Mouse (Mus musculus) stomach, adult 2 months (tissue): ENCODE measurements around the gene Vax1. TPM values are rescaled to one million over a fixed set of nuclear protein-coding genes. Genes with fewer than 3 reads are reported as not detected.

Source experiments
- polyA plus RNA-seq: library from polyadenylated mRNA; depleted of rRNA; stranded (reverse); fragments of >200 nt; gene quantifications from 2 replicates; pipeline ENCODE4 v1.2.3, GENCODE M21; 2012; rRNA removed

Vax1 gene
- polyA plus RNA-seq = 0.18 TPM in 1 of 2 replicates, not detected in the other

GRCm38 (mm10) chr19:59169936-59170765 is at the start of gene Vax1:
Gene Vax1, minus strand, starts transcription at chr19:59170056.

DNA sequence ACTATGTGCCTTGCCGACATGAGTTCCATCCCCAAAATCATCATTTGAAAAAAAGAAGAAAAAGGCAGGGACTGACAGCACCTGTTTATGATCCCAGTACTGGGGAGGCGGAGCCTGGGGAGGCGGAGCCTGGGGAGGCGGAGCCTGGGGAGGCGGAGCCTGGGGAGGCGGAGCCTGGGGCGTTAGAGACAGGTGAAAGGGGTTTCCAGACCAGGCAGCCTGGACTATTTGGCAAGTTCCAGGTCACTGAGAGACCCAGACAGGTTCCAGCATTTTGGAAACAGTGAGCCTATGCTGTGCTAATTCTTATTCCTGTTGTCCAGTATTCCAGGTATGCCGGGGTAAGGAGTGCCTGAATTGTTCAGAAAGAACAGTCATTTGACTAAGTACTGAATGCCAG is 49.1 kb upstream of the Vax1 start, which contains the start of gene Kcnk18:
Kcnk18 (plus strand) TSS at position 224 of the 400 bp plus-strand sequence.

Other genes with a start within 250 kb of the Vax1 start
- gene Eno4, start 226.6 kb downstream of the Vax1 start, polyA plus RNA-seq = not detected in 2 replicates
- 1.8 and 3.9 TPM in 2 replicates for gene Hspa12a, start 226.4 kb downstream of the Vax1 start, polyA plus RNA-seq
- gene Shtn1, start 94.0 kb downstream of the Vax1 start, polyA plus RNA-seq = 0.74 and 1.6 TPM in 2 replicates
- not detected in 2 replicates for gene Kcnk18, start 49.2 kb upstream of the Vax1 start, polyA plus RNA-seq
- gene Slc18a2, start 90.8 kb upstream of the Vax1 start, polyA plus RNA-seq = 2.3 and 2.8 TPM in 2 replicates
- 676 and 1,756 TPM in 2 replicates for gene Rps12-ps3, start 152.2 kb upstream of the Vax1 start, polyA plus RNA-seq
- 1.8 and 3.0 TPM in 2 replicates for gene Pdzd8, start 175.7 kb upstream of the Vax1 start, polyA plus RNA-seq